ENCODE assay signal across 15 mouse cellular contexts in genomic region chr17:24068271-24068670, GRCm38 (mm10). TPM values are rescaled to one million over a fixed set of nuclear protein-coding genes. Genes with fewer than 3 reads are reported as not detected.
DNase-seq lines count a peak whose midpoint lies in the region; ATAC-seq and TF ChIP-seq lines count a peak whose summit lies in the region.
"Had no signal": no experiment of that assay in that cellular context is flagged by ENCODE, and none has a peak within 500 bp of the region (broad histone marks: within the 10 kb centered on the region; RNA-seq: fewer than 3 reads in every experiment).

No protein-coding gene starts in this region.

- 88% methylated on average over 5 of the region's 5 CpGs for WGBS in intestine, embryonic 15.5 days
- 86% methylated on average over 5 of the region's 5 CpGs for WGBS in heart, embryonic 11.5 days (ENCODE audit: insufficient replicate concordance)

- no peak overlapping the region for H3K27ac ChIP-seq in intestine, embryonic 15.5 days
- H3K27ac ChIP-seq in heart, embryonic 11.5 days (ENCODE audit: low read depth, low read length): no peak overlapping the region
- H3K27ac ChIP-seq: forebrain, embryonic 13.5 days; heart, adult 2 months; macrophage had no signal

- no peak overlapping the region for H3K9ac ChIP-seq in intestine, embryonic 15.5 days
- no peak overlapping the region for H3K9ac ChIP-seq in heart, embryonic 11.5 days (ENCODE audit: low read depth, low read length)
- H3K9ac ChIP-seq: forebrain, embryonic 13.5 days had no signal

- DNase-seq in cerebellum, adult 8-10 months: peak; percentile 16
- DNase-seq in left cerebral cortex, adult 11 months (ENCODE audit: low spot score): peak; percentile 34
- no peak for DNase-seq in left cerebral cortex, postnatal 36 days (ENCODE audit: low spot score in 2 of 2)
- DNase-seq in brain, embryonic 14.5 days (ENCODE audit: low read depth): peak; percentile 11
- DNase-seq in layer of hippocampus, adult 9-11 months: peak; percentile 53
- DNase-seq: B cell, adult 2 months; heart, adult 2 months; liver; thymus, adult 2 months had no signal

- intact Hi-C loops in left cerebral cortex, postnatal 36 days (cut with DNase I): no loop called here

- H3K27me3 ChIP-seq in intestine, embryonic 15.5 days (replicated peaks): no peaks in the 10 kb centered on the region
- no peaks in the 10 kb centered on the region for H3K27me3 ChIP-seq in heart, embryonic 11.5 days (ENCODE audit: control insufficient read depth, insufficient read depth, low read length)
- H3K27me3 ChIP-seq: forebrain, embryonic 13.5 days had no signal

- no peak for ATAC-seq in cerebellum, adult (ENCODE audit: insufficient number of reproducible peaks, low FRiP score, low TSS enrichment)
- ATAC-seq in intestine, embryonic 15.5 days: no peak
- ATAC-seq in heart, embryonic 11.5 days (replicated peaks; ENCODE audit: insufficient number of reproducible peaks, low FRiP score, low TSS enrichment): no peak
- ATAC-seq: forebrain, embryonic 13.5 days had no signal

- peaks cover 6% of the 10 kb centered on the region; the same call in 1 of the 2 replicates for H3K36me3 ChIP-seq in intestine, embryonic 15.5 days
- peaks cover 6% of the 10 kb centered on the region; the same call in 1 of the 2 replicates for H3K36me3 ChIP-seq in heart, embryonic 11.5 days (ENCODE audit: control insufficient read depth, insufficient read depth, low read length)

- no peak overlapping the region for H3K4me3 ChIP-seq in intestine, embryonic 15.5 days (replicated peaks)
- no peak overlapping the region for H3K4me3 ChIP-seq in heart, embryonic 11.5 days (ENCODE audit: low read depth, low read length)
- H3K4me3 ChIP-seq: forebrain, embryonic 13.5 days; heart, adult 2 months had no signal

- peaks cover 12% of the 10 kb centered on the region for H3K4me1 ChIP-seq in intestine, embryonic 15.5 days (replicated peaks)
- peaks cover 4% of the 10 kb centered on the region for H3K4me1 ChIP-seq in heart, embryonic 11.5 days (ENCODE audit: control insufficient read depth, insufficient read depth, low read length)

- no peaks in the 10 kb centered on the region for H3K9me3 ChIP-seq in intestine, embryonic 15.5 days
- no peaks in the 10 kb centered on the region for H3K9me3 ChIP-seq in heart, embryonic 11.5 days (replicated peaks; ENCODE audit: control insufficient read depth, low read length)
- H3K9me3 ChIP-seq: forebrain, embryonic 13.5 days had no signal

- TF ChIP-seq POLR2A in brain, embryonic 14.5 days (IDR thresholded peaks at IDR 0.05; ENCODE audit: borderline replicate concordance, extremely low read depth, insufficient read depth, insufficient read length, poor library complexity, severe bottlenecking): no peak

- H3K4me2 ChIP-seq in intestine, embryonic 15.5 days (replicated peaks): no peak overlapping the region
- no peak overlapping the region for H3K4me2 ChIP-seq in heart, embryonic 11.5 days
- H3K4me2 ChIP-seq: forebrain, embryonic 13.5 days had no signal

- TF ChIP-seq CTCF in brain, embryonic 14.5 days (IDR thresholded peaks at IDR 0.05; ENCODE audit: borderline replicate concordance, extremely low read depth, insufficient read depth, insufficient read length): no peak

RNA-seq across cellular contexts. Expression of gene Kctd5, which starts 5.0 kb away (rescaled TPM):
- total RNA-seq in left cerebral cortex, postnatal 36 days (2021): 10 to 100 TPM; 23.6 to 24.8 TPM
- 71.1 and 87.6 TPM in 2 replicates for polyA plus RNA-seq in brain, embryonic 14.5 days (2012; rRNA removed)
- 64.5 and 66.6 TPM in 2 replicates for polyA plus RNA-seq in intestine, embryonic 15.5 days (2015; fragmentation: Nextera tagmentation; extraction: Ambion mirVana)
- polyA plus RNA-seq in heart, embryonic 11.5 days (2014; fragmentation: Nextera tagmentation; extraction: Ambion mirVana): 39.9 and 42.7 TPM in 2 replicates

RNA-seq across cellular contexts. Expression of gene Prss27, which starts 30.3 kb away (rescaled TPM):
- total RNA-seq in left cerebral cortex, postnatal 36 days (2021): not detected
- 0.10 TPM in 1 of 2 replicates, not detected in the other for polyA plus RNA-seq in brain, embryonic 14.5 days (2012; rRNA removed)
- polyA plus RNA-seq in intestine, embryonic 15.5 days (2015; fragmentation: Nextera tagmentation; extraction: Ambion mirVana): 0.11 and 0.18 TPM in 2 replicates
- 0.17 and 0.37 TPM in 2 replicates for polyA plus RNA-seq in heart, embryonic 11.5 days (2014; fragmentation: Nextera tagmentation; extraction: Ambion mirVana)
- total RNA-seq: heart, adult 2 months; MEL had no signal
- polyA plus RNA-seq: heart, adult 2 months; macrophage had no signal

Comparison
In these comparisons a context has a peak if more than half of its experiments do, and no peak if none do; other contexts are left out.
1. DNase-seq: peak in cerebellum, adult 8-10 months (single experiment), left cerebral cortex, adult 11 months (single experiment), brain, embryonic 14.5 days (single experiment) and layer of hippocampus, adult 9-11 months (single experiment); none in left cerebral cortex, postnatal 36 days (0 of 2).